Mouse (Mus musculus) lung, postnatal 4 days (tissue): ENCODE results near the gene Trim43a.
"Not testable (repeated sequence)": the region's sequence is repeated elsewhere in the genome, so short reads cannot be mapped to it uniquely, and the experiment has no call there.

Experiments
- DNase-seq, 2 experiments: peaks; one replicate each; pipeline ENCODE4 v3.0.0; 2021

Trim43a gene

DNA sequence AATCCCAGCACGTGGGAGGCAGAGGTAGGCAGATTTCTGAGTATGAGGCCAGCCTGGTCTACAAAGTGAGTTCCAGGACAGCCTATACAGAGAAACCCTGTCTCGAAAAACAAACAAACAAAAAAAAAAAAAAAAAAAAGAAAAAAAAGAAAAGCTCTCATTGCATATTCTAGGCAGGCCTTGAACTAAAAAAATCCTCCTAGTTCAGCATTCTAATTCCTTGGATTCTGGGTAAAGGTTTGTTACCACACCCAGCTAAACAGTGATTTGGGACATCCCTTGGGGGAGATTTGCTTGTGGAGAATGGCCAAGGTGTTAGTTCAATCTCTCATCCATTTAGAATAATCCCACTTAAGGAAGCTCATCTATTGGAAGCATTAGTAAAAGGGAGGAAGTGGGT lies at the start of gene Trim43a:
Gene Trim43a (plus strand): TSS at position 301 of the 400 bp plus-strand sequence.
- not testable (repeated sequence) for DNase-seq

- DNase-seq, result no peak
These were observed 46.6 kb upstream of the Trim43a start for GRCm38 (mm10) chr9:88534093-88534492.

DNA sequence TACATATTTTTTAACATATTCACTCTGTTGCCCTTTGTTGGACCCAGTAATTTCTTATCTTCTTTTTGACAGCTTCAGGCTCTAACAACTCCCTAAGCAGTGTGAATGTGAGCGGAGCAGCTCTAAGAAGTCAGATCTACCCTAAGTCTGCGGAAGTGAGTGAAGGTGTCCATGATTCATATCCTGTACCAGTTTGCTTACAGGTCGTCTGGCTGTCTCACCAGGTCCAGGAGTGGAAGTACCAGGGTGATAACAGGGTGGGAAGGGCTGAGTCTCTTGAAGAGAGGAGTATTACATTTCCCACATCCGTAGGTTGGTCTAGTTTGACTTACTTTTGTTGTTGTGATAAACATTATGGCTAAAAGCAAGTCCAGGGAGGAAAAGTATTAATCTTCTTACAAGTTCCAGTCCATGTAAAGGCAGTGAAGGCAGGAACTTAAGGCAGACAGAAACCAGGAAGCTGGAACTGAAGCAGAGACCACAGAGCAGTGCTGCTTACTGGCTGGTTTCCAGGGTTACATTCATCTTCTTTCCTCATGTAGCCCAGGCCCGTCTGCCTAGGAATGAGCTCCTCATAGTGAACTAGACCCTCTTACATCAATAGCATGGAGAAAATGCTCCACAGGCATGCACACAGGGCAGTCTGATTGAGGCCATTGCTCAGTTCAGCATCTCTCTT lies 41.0 kb upstream of the Trim43a start:
- no peak for DNase-seq

GRCm38 (mm10) chr9:88542816-88543215 lies 37.9 kb upstream of the Trim43a start:
- peak in 1 of 2 experiments; percentile 18 for DNase-seq

DNA sequence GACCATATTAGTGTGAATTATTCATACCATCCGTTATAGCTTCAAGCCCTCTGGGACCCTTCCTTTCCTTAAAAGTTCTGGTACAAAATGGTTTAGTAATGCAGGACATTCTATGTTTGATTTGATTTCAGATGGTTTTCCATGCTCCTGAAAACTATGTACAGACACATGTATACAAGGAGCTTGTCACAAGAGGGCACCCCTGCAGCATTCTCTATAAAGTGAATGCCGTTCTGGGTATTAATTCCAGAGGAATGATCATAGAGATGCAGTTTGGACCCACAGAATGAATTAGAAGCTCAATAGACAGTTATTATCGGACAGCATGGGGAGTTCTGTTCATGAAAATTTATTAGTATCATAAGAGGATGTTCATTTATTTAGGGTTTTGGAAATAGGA lies 35.2 kb upstream of the Trim43a start:
- DNase-seq, result no peak

DNA sequence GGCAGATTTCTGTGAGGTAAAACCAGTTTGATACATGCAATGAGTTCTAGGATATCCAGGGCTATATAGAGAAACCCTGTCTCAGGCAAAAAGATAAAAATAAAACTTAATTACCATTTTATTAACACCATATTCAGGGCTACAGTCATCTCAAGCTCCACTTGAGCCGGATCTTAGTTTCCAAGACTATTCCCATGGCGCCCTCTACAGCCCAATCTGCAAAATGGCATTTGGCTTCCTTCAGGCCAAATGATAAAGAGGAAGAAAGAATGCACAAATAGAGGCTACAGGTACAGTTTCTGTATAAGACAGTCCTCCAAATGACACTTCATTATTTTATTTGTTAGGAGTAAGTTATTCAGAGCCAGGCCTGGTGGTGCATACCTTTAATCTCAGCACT lies 34.5 kb upstream of the Trim43a start:
- DNase-seq, result peak in 1 of 2 experiments; percentile 59

GRCm38 (mm10) chr9:88546657-88547056 lies 34.0 kb upstream of the Trim43a start:
- DNase-seq, result no peak

- DNase-seq, result peak; percentile 26 to 41
These were observed 33.4 kb upstream of the Trim43a start for GRCm38 (mm10) chr9:88547270-88547669.

DNA sequence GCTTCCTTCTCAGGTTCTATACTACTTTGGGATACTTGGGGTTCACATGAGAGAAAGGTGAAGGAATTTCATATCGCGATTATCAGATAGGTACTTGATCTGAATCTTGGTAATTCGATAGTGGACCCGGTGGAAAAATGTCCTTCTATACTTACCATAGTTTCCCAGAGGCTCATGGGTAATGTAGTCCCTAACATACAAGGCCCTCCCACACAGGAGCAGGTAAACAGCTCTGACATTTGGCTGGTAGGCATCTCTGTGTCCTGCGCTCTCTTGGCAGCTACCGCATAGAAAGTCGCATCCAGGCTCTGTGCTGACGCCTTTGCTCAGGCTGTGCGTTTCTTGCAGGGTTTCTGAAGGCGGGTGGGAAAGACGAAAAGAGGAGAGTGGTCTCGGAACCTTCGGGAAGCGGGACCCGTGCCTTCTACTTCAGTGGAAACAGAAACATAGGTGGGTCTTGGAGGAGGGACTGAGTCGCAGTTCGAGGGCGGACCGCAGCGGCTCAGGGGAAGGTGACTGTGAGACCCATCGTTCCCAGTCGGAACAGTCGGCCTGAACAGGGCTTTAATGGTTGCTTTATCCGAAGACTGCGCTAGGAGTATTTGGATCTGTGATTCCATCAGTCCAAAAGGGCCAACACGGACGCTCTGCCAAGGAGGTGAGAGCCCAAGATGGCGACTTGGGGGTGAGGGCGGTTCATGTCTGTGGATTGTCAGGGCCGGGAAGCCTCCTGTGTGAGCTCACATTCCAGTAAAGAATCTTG lies 32.7 kb upstream of the Trim43a start, which contains the start of gene Zfp949:
Gene Zfp949 (plus strand): TSS at position 170 of the 763 bp plus-strand sequence.
- DNase-seq, result peak; percentile 43 to 71

DNA sequence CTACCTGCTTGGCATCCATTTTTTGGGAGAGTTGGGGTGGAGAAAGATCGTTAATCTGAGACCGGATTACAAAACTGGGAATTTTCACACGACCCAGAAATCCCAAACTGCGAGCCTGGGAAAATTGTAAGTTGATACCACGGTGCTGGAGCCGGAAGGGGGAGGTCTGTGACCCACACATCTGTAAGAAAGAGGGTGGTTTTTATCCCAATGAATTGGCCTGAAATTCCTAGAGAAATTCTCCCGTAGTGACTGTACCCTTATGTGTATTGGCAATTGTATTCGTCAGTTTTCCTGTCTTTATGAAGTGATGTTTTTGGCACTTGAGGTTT lies 32.1 kb upstream of the Trim43a start:
- DNase-seq, result no peak

DNA sequence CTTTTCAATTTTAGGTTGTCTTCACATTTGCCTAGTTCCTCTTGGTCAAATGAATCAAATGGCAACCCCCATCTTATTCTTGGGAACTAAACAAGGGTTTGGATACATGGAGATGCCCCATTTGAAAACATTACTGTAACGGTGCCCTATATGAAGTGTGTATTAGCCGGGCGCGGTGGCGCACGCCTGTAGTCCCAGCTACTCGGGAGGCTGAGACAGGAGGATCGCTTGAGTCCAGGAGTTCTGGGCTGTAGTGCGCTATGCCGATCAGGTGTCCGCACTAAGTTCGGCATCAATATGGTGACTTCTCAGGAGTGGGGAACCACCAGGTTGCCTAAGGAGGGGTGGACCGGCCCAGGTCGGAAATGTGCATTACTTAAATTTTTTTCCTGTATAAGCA lies 27.6 kb upstream of the Trim43a start:
- no peak for DNase-seq

DNA sequence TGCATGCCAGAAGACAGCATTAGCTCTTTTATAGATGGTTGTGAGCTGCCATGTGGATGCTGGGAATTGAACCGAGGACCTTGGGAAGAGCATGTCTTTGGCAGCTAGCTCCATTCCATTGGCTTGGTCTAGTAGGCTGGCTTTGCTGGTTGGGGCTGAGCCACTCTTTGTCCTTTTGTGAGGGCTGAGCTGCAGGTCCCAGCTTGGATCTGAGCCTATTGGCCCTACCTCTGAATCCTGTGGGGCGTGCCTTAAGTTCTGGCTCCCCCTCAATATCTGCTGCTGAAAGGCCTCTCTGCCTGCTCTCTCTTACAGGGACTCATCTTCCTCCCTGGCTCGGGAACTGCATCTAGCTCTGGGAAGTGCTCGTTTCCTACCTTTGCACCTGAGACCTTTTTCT lies 22.5 kb upstream of the Trim43a start:
- DNase-seq, result no peak

GRCm38 (mm10) chr9:88561476-88561875 lies 19.2 kb upstream of the Trim43a start:
- DNase-seq, result not testable (repeated sequence)

- DNase-seq, result not testable (repeated sequence)
These were observed 10.2 kb upstream of the Trim43a start for GRCm38 (mm10) chr9:88570471-88570870.

GRCm38 (mm10) chr9:88593708-88594107 lies 13.0 kb downstream of the Trim43a start:
- not testable (repeated sequence) for DNase-seq

DNA sequence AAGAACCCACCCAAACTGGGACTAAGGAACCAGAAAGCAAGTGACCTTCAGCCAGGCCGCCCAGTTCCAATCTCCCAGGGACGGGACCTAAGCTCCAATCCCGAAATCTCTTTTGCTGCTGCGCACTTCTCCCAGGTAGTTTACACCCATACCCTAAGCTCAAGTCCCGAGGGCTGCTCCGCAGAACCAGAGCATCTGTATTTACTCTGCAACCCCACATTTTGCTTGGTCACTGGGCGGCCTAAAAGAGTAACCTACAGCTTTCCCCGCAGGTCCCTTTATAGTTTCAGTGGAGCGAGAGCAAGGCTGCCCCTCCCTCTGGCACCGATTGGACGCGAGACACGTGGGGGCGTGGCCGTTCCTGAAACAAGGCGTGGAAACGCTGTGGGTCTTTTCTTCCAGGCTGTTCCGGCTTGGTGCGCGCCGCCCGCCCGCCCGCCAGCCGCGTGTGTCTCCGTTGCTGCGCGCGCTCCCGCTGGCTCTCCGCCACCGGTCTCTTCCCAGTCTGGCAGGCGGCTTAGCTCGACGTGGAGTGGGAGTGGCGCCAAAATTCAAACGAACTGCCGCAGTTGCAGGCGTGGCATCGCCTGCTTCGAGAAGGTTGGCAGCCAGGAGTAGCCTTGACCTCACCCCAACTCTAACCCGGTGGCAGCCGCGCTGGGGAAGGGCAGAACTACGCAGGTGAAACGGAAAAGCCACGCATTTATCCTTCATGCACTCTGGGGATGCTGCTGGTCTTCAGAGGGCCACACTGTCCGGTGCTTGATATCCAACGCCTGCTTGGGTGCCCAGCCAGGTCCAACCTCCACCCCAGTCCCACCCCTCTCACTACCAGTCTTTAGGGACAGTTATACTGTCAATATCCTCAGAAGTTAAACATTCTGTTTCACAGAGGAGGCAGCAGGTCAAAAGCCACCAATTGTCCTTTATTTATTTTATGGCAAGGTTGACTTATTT lies 18.8 kb downstream of the Trim43a start:
- peak; percentile 99 to 100 for DNase-seq

- DNase-seq, result not testable (repeated sequence)
These were observed 45.3 kb downstream of the Trim43a start for GRCm38 (mm10) chr9:88625803-88626514.

GRCm38 (mm10) chr9:88638125-88638524 lies 57.4 kb downstream of the Trim43a start:
- not testable (repeated sequence) for DNase-seq
